Mouse (Mus musculus): ENCODE data around the gene Acbd5.

- TF ChIP-seq RCOR1 (IDR thresholded peaks at IDR 0.05; ENCODE audit: low read depth, low read length) (no peak), MAZ (IDR thresholded peaks at IDR 0.05; ENCODE audit: low read depth, low read length) (no peak), POLR2A (IDR thresholded peaks at IDR 0.05; ENCODE audit: control insufficient read depth in 1 of 2, insufficient read depth in 1 of 2, low read depth in 1 of 2, low read length in 2 of 2, poor library complexity in 1 of 2) (no peak), CHD1 (IDR thresholded peaks at IDR 0.05; ENCODE audit: low read depth, low read length) (no peak), MAX (IDR thresholded peaks at IDR 0.05; ENCODE audit: low read length) (no peak), EP300 (IDR thresholded peaks at IDR 0.05; ENCODE audit: low read depth in 1 of 2, low read length in 2 of 2) (no peak), GABPA (IDR thresholded peaks at IDR 0.05; ENCODE audit: low read depth, low read length) (no peak), E2F4 (IDR thresholded peaks at IDR 0.05; ENCODE audit: borderline replicate concordance, low read depth, low read length) (no peak), CTCF (IDR thresholded peaks at IDR 0.05 in 2 of 3, conservative IDR thresholded peaks at IDR 0.05 in 1 of 3; ENCODE audit: control insufficient read depth in 1 of 3, insufficient read depth in 1 of 3, low read depth in 2 of 3, low read length in 3 of 3, poor library complexity in 1 of 3, severe bottlenecking in 1 of 3) (no peak)
These were observed 3.4 kb downstream of the Acbd5 start for GRCm38 (mm10) chr2:23071406-23071805.

Data from MEL (cell line).